Mouse (Mus musculus) kidney, adult 2 months (tissue): ENCODE data around the gene Slc17a8.

Experiments used
- CTCF ChIP-seq: fragments of 200-500 bp; conservative IDR thresholded peaks from 2 replicates; pipeline ENCODE4 v1.5.1; 2011; ENCODE audit warnings: low read depth, mild to moderate bottlenecking, control low read depth, low read length, moderate library complexity, mixed read lengths; ENCODE audit not compliant: insufficient read depth, insufficient read length
- POLR2A ChIP-seq: fragments of 200-500 bp; IDR thresholded peaks from one replicate; pipeline ENCODE4 v1.6.1; 2011; ENCODE audit warnings: low read depth, low read length, control low read depth

DNA sequence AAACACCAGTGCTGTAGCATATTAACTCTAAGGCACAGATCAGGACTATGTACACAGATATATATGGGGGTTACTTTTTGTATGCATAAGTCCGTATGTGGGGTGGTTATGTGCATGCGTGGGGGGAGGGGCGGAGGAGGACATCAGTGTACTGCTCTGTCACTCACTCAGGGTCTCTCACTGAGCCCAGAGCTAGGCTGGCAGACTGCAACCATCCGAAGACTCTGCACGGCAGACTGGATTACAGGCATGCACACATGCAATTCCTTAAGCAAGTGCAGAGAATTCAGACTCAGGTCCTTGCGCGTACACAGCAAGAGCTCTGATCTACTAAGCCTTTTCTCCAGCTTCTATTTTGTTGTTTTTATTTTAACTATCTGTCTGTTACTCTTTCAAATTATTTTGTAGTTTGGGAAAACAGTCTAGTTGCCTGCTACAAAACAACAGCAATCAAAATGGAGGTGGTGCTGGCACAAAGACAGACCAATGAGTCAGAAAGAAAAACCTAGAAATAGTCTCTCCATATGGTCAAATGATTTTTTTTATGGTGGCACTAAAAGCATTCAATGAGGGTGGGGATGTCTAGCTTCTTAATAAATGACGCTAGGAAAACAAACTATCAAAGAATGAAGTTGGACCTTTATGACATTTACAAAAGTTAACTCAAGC lies 44.1 kb upstream of the Slc17a8 start:
- TF ChIP-seq CTCF (no peak), POLR2A (no peak)
